Mouse (Mus musculus) frontal cortex, adult 2 months (tissue): ENCODE data around the gene Trem2. TPM values are rescaled to one million over a fixed set of nuclear protein-coding genes. Genes with fewer than 3 reads are reported as not detected.
"Not testable (repeated sequence)": the region's sequence is repeated elsewhere in the genome, so short reads cannot be mapped to it uniquely, and the experiment has no call there.

Experiments used
- DNase-seq, 2 experiments: peaks; one replicate each; pipeline ENCODE4 v3.0.0; 2022; ENCODE audit warnings: low spot score in 1 of 2; ENCODE audit errors: extremely low spot score in 1 of 2
- polyA plus RNA-seq: library from polyadenylated mRNA; depleted of rRNA; stranded (reverse); fragments of >200 nt; gene quantifications from 2 replicates; pipeline ENCODE4 v1.2.3, GENCODE M21; 2012

Trem2 gene
- polyA plus RNA-seq, 1 experiment, result 34.9 TPM

DNA sequence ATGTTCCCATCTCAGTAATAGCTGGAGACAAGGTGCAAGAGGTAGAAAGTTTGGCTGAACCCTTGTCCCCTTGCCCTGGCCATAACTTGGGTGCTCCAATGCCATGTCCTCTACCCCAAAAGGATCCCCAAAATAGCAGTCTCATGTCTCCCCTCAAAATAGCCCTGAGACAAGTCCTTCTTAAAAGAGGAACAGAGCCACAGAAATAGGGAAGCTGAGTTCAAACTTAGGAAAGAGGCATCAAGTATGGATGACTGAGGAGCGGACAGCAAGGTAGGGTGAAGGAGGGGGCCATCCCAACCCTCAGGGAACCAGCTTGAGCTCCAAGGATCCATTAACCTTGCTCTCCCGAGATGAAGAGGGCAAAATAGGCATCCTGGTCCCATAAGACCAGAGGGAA lies 1.1 kb downstream of the Trem2 start:
- DNase-seq, result no peak

DNA sequence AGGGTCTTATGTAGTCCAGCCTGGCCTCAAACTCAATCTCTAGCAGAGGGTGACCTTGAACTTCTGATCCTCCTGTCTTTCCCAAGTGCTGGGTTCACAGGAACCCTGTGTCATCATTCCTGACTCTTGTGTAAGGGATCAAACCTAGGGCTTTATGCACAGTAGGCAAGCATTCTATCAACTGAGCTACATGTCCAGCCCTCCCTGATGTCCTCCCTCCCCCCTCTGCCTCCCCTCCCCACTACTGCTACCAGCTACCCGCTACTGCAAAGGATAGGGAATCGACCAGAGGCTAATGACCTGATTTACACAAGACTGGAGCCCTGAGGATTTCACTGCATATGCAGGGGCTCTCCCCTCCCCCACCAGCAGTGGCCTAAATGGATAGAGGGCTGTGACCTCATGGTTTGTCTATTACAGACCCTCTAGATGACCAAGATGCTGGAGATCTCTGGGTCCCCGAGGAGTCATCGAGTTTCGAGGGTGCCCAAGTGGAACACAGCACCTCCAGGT lies 4.5 kb downstream of the Trem2 start:
- DNase-seq, result no peak

DNA sequence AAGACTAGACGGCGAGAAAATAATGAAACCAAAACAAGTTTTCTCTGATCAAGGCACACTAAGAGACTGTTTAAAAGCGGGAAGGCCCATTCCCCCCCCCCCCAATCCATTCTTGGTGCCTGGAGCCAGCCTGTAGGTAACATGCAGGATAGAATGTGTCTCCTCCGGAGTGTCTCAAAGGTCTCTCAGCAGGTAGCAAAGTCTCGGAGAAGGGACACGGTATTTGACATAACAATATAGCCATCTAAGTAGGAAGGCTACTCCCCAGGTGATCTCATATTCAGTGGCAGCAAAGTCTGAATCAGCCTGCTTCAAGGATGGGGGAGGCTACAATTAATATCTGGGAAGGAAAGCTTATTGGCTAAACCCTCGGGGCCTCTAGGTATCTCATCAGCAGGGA lies 6.8 kb downstream of the Trem2 start:
- not testable (repeated sequence) for DNase-seq

DNA sequence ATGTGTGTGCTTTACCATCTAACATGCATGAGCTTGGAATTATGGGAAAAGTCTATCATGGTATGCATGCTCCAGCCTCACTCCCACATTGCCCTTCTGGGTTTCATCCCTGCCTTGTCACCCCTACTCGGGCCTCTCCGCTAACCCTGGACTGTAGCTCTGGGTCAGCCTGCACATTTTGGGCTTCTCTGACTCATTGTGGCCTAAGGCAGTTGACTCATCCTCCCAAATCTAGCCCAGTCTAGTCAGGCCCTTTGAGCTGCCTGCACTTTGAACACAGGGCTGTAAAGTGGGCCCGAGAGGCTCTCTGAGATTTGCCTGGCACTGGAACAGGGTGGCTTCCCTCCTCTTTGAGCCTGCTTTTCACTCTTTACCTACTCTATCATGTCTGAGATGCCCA lies 9.6 kb downstream of the Trem2 start:
- DNase-seq, result no peak

DNA sequence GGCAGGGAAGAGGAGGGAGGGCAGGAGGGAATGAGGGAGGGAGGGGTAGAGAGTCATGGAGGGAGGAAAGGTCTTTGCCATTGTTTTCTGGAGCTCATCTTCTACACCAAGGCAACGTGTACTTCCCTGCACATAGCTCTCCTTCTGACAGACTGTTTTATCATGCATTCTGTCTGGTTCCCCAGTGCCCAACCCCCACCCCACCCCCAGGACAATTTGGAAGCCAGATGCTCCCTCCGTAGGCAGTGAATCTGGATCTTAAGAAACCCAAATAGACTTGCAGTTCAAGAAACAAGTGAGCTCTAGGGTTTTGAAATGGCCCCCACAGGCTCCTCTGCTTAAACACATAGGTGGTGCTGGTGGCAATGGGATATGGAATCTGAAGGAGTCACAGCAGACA lies 11.7 kb downstream of the Trem2 start:
- DNase-seq, result no peak

DNA sequence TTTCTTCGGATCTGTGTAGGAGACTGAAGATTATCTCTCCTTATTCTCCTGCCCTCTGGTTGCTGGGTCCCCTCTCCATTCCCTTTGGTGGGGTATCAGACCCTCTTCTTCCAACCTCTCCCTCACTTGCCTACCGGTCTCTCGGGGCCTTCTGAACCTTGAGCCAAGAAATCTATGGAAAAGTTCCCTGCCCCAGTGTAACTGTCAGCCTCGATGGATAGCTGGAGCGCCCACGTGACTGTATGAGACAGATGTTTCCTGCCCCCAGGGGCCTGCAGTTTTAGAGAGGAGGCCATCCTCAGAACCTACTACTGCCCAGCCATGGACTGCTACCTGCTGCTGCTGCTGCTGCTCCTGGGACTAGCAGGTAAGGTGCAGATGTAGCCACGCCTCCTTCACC lies 13.4 kb downstream of the Trem2 start, which contains the start of gene Treml1:
Treml1 (plus strand) TSS at position 301 of the 400 bp plus-strand sequence.
- no peak for DNase-seq

DNA sequence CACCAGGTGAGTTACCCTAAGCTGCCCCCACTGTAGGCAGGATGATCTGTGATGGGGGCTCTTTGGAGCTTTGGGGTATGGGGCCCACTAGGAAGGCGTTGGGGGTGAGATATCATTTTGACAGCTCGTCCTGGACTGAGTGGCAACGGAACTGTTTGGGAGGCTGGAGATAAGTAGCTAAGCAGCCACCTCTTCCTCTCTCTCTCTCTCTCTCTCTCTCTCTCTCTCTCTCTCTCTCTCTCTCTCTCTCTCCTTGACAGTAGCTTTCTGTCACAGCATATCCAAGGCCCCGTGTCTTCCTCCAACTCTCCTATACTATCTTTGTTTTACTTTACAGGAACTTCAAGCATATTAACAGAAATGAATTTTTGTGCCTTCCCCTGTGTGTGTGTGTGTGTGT lies 14.3 kb downstream of the Trem2 start:
- DNase-seq, result no peak

DNA sequence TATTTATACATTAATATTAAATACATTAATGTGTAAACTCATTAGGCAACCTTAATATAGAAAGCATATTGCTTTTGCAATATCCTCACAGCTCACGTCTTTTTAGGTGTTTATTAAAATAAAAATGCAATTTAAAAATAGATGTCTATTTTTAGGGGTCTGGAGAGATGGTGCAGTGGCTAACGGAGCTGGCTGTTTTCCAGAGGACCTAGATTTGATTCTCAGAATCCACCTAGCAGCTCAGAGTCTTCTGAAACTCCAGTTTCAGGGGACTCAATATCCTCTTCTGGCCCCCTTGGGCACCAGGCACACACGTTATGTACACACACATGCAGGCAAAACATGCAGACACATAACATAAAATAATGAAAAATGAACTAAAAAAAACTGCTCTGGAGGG lies 16.1 kb downstream of the Trem2 start:
- DNase-seq, result no peak

DNA sequence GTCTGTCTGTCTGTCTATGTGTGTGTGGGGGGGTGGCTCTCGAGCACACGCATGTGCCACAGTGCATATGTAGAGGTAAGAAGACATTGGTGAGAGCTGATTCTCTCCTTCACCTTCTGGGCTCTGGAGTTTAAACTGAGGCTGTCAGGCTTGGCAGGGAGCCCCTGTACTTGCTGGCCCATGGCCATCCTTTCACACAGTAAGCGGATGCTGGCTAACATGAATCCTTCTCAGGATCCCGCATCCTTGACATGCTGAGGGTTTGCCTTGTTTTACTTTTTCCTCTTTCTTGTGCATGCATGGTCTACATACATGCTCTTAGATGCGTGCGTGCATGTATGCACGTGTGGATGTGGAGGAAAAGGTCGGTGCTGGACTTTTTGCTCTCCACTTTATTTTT lies 16.8 kb downstream of the Trem2 start:
- peak in 1 of 2 experiments; percentile 71 for DNase-seq

DNA sequence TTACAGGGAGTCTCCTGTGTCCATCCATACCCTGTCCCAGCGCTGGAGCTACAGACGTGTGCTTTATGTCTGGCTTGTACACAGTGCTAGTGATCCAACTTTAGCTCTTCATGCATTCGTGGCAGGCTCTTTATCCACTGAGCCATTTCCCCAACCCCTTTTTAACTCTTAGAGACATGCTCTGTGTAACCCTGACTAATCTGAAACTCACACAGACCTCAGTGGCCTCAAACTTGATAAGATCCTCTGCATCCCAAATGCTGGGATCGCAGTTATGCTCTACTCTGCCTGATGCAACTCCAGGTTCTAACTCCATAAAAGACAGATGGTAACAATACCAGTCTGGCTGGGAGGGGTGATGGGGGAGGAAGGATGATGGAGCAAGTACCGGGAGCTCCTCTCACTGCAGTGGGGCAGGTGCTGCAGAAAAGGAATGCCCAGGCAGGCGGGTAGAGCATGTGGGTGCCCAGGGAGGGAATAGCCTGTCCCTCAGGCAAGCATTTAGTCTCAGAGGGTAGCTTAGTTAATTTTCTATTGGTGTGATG lies 17.3 kb downstream of the Trem2 start:
- no peak for DNase-seq

DNA sequence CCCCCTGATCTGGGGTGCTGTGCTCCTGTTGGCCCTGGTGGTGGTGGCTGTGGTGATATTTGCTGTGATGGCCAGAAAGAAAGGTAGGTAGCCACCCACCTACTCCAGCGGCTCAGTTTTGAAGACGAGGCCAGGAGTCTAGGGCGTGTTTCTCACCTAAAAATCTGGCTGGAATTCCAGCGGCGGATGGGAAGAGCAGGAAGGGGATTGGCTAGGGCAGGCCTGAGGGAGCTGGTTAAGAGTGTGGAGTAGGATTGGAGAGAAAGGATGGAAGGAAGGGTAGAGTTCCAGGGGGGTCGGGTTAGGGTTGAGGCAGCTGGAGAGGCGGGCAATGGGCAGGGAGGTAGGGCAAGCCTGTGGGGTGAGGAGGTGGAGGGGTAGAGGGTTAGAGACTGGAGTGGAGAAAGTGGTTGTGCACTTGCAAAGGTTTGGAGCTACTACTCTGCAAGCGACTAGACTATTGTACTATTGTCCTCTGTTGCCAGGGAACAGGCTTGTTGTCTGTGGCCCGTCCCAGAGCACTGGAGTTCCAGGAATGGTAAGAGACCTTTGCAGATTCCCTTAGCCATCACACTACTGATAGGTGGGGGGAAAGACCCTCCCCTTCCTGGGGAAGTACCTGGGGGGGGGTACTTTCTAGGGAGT lies 19.4 kb downstream of the Trem2 start:
- DNase-seq, result no peak

DNA sequence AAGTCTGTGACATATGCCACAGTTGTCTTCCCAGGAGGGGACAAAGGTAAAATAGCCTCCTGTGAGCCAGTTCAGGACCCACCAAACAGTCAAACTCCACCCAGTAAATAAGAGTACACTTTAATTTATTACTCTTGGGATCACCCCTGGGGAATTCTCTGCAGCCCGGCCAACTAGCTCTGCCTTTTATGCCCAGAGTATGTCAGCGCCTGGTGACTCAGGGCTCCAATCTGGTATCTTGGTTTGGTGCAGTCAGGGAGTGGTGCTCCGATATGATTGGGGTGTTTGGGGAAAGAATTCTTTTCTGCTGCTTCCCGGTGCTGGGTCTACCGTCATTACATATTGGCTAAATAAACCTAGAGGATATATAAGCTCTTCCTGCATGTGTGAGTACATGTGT lies 20.6 kb downstream of the Trem2 start:
- DNase-seq, result no peak

DNA sequence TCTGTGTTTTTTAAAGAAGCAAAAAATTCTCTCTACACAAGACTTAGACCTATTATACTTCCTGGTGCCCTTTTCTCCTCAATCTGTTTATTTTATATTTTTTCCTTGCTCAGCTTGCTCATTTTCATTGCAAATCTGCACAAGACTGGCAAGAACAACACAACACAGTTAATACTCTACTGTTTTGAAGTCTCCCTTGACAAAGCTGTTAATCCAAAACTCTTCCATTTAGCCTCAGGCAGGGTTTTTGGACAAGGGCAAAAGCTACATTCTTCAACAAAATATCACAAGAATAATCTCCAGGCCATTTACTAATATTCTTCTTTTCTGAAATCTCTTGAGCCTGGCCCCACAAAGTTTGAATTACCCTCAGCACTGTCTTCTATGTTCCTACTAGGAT lies 25.4 kb downstream of the Trem2 start:
- DNase-seq, result no peak

DNA sequence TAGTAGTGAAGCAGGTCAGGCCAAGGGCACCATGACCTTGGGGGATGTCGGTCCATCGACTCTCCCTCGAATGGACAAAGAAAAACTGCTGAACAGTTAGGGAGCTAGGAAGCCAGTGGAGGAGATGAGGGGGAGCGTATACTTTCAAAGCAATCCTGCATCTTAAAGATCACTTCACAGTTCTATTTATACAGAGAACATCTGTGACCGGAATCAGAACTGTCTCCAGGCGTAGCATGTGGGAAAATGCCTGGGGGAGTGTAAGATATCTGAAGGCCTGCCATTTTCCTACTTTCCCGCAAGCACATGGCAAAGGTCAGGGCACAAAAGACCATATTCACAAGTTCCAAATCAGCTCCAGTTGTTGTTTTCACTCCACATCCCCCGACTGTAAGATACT lies 26.8 kb downstream of the Trem2 start:
- peak; percentile 73 to 75 for DNase-seq

DNA sequence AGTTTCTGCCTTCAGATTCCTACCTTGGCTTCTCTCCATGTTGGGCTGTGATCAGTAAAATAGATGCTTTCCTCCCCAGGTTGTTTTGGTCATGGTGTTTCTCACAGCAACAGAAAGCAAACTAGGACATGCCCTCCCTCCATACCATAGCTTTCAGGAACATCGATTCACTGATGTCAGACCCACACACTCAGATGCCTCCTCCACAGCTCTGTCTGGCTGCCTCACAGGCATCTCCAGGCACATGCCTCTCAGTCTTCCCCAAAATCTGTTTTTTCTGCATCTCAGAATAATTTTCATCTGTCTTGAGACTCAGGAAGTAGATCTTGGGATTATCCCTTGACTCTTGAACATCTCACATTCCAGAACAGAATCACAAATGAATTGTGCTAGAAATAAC lies 29.9 kb downstream of the Trem2 start:
- DNase-seq, result peak; percentile 49 to 59

DNA sequence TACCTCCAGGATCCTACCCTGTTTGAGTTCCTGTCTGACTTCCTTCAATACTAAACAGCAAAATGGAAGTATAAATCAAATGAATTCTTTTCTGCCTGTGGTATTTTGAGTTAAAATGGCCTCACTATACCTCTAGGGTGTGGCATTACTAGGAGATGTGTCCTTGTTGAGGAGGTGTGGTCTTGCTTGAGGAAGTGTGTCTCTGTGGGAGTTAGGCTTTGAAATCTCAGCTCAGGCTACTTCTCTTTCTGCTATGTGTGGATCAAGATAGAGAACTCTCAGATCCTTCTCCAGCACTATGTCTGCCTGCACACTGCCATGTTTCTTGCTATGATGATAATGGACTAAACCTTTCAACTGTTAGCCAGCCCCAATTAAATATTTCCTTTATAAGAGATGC lies 32.8 kb downstream of the Trem2 start:
- no peak for DNase-seq

DNA sequence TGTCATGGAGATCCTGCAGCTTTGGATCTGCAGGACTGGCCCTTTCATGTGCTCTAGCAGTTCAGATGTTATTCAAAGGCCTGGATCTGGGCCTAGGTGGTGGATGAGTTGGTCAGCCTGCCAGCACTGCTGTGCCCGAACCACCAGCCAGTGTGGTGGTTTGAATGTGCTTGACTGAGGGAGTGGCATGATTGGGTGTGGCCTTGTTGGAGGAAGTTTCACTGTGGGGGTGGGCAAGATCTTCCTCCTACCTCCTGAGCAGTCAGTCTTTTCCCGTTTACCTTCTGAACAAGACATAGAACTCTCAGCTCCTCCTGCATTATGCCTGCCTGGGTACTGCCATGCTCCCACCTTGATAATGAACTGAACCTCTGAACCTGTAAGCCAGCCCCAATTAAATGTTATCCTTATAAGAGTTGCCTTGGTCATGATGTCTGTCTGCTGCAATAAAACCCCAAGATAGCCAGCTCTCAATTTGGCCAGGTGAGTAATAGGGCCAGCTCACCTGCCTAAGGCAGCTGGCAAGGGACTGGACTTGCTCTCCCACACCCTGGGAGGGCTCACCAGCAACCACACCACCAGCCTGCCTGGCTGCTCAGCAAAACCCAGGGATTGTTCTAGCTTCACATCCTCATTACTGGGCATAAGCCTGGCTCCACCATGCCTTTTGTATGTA lies 39.7 kb downstream of the Trem2 start:
- DNase-seq, result no peak

DNA sequence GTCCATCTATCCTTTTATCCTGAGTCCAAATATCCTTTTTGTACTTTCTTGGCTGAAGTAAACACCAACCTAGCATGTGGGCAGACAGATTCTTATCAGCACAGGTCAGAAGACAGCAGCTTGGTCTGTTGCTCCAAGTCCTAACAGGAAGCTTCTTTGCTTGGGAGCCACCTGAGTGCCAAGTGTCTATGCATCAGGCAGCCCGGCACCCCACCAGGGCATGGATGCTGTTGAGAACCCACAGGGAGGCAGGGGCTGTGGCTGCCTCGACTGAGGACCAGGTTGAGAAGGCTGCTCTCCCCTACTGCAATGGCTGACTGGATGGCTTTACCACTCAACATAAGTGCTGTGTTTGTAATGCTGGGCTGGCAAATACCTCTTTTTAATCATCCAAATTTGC lies 42.5 kb downstream of the Trem2 start:
- DNase-seq, result no peak

DNA sequence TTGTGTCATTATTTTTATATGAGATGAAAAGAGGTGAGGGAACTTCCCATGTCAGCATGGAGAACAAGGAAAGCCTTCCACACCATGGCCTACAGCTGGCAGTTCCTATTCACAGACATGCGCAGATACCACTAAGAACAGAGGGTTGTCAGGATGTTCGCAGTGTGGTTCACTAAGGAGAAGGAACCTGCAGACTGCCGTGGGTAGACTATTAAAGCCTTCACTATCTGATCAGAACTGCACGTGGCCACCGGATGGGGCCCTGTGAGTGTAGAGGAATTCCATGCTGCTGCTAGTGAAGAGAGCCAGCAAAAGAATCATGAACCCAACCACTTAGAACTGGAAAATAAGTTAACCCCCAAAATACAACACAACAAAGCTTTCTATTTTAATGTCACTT lies 43.2 kb downstream of the Trem2 start:
- DNase-seq, result no peak

DNA sequence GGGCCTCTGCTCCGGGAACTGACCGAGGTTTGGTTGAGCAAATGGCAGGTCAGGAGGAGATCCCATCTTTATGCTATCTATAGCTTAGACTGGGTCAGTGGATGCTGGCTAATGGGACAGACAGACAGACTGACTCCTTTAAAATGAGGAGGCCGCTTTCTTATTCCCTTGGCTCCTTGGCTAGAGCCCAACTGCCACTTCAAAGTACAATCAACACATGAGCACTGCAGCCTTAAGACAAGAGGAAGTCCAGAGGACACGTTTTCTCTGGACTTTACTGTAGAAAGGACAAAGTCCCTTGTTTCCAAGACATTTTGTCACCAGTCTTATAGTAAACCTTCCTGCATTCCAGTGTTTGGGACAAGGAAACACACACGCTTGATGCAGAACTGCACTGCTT lies 45.2 kb downstream of the Trem2 start:
- no peak for DNase-seq

DNA sequence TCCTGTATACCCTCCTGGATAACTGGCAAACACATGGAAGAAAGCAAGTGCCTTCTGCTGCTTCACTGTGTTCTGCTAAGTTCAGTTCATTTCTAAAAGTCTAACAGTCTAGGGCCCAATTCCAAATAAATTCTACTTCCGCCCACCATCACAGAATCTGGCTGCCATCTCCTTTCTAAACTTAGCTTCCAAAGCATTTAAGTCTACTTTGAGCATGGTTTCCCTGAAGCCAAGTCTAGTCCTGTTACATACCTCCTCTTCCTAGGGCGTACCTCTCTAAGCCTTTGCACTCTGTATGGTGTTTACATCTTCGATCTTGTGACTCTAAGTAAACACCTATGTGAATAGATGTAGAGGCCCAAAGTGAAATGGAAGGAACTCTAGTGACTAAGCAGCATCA lies 46.4 kb downstream of the Trem2 start:
- peak; percentile 78 to 80 for DNase-seq

DNA sequence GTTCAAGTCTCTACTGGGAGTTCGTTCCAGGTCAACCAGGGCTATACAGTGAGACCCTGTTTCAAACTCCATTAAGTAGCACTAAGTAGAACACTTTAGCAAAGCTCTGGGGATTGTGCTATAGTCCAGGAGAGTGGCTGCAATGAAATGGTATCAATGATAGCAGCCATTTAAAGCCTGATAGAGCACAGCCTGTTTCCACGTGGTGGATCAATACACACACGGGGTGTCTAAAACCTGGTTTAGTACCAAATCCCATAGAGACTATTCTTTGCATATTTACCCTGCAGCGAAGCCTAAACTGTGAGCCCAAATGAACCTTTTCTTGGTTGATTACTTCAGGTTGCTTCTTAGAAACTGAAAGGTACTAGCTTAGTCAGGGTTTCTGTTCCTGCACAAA lies 55.5 kb downstream of the Trem2 start:
- DNase-seq, result no peak
